Mouse (Mus musculus): ENCODE results near the gene Apol6. TPM values are rescaled to one million over a fixed set of nuclear protein-coding genes. Genes with fewer than 3 reads are reported as not detected.
A peak's percentile ranks its signal among the peaks of the same experiment; 100 is the strongest.

Gene Apol6
- polyA plus RNA-seq, 1 experiment from 2014 or later, result not detected

DNA sequence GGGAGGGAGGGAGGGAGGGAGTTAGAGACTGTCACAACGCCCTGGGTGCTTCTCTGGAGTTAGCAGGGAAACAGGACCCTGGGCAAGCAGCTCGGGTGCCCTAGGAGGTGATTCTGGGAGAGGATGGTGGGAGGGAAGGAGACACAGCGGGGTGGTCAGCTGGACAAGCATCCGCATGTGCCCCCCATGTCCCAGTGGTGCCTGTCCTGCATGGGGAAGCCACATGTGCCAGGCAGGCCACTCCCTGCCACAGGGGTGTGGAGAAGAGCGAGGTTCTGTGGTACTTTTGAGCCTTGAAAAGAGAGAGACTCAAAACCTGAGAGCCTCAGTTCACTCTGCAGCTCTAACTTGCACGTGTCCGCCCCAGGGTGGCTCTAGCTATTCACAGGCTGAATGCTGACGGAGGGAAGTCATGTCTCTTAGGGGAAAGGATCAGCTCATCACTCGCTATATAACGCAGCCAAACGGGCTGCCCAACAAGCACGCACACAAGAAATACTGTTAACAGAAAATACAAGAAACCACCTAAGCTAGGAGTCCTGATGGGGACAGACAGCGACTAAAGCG is 34.8 kb downstream of the Apol6 start:
- H3K4me3 ChIP-seq, result no peak overlapping the region
- H3K27me3 ChIP-seq (ENCODE audit: insufficient read depth, poor library complexity, severe bottlenecking), result no peaks in the 10 kb centered on the region
- H3K9me3 ChIP-seq, result no peaks in the 10 kb centered on the region
- peaks cover 15% of the 10 kb centered on the region; the same call in 1 of the 2 replicates for H3K4me1 ChIP-seq (replicated peaks)
- no peak for DNase-seq (ENCODE audit: low spot score)
- 0 out of 2 replicates have a peak overlapping the region, but pooled peaks have one; percentile 13 for H3K27ac ChIP-seq
- WGBS, result 64% methylated on average over 14 of the region's 14 CpGs
- H3K36me3 ChIP-seq, result peaks cover 83% of the 10 kb centered on the region

- peaks cover 15% of the 10 kb centered on the region; the same call in 1 of the 2 replicates for H3K4me1 ChIP-seq (replicated peaks)
- H3K9me3 ChIP-seq, result no peaks in the 10 kb centered on the region
- no peak overlapping the region for H3K4me3 ChIP-seq
- no peak for DNase-seq (ENCODE audit: low spot score)
- no peaks in the 10 kb centered on the region for H3K27me3 ChIP-seq (ENCODE audit: insufficient read depth, poor library complexity, severe bottlenecking)
- H3K27ac ChIP-seq, result no peak overlapping the region
- peaks cover 89% of the 10 kb centered on the region for H3K36me3 ChIP-seq
- 74% methylated on average over 11 of the region's 11 CpGs for WGBS
These were observed 35.4 kb downstream of the Apol6 start for GRCm38 (mm10) chr15:77079890-77080361.

DNA sequence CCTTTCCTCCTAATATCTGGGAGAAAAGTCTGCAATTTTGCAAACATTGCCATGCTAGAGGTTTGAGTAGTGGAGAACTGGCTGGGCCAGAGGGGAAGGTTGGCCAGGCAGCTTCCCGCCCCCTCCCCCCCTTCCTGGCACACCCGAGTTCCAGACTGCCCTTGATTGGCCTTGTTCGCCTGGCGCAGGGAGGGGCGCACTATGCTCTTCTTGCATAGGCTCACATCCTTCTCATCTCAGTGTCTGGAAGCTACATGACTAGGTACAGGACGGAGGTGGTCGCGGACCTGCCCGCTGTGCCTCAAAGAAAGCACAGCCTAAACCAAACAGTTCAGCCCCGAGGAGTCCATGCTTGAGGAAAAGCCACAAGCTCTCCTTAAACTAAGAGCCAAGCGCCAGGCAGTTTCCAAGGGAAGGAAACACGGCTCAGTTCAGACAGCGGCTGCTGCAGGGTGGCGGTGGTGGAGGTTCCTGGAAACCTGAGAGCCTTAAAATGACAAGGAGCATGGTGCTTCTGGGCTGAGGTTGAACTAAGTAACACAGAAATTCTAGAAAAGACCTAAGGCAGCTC is 36.2 kb downstream of the Apol6 start:
- no peak for DNase-seq (ENCODE audit: low spot score)
- Histone ChIP-seq H3K9me3 (no peaks in the 10 kb centered on the region), H3K4me1 (replicated peaks) (peaks cover 15% of the 10 kb centered on the region; the same call in 1 of the 2 replicates), H3K27me3 (ENCODE audit: insufficient read depth, poor library complexity, severe bottlenecking) (no peaks in the 10 kb centered on the region), H3K27ac (peak overlapping the region; percentile 59; the same call in 1 of the 2 replicates), H3K4me3 (no peak overlapping the region), H3K36me3 (peaks cover 93% of the 10 kb centered on the region)
- WGBS, result 81% methylated on average over 14 of the region's 14 CpGs

DNA sequence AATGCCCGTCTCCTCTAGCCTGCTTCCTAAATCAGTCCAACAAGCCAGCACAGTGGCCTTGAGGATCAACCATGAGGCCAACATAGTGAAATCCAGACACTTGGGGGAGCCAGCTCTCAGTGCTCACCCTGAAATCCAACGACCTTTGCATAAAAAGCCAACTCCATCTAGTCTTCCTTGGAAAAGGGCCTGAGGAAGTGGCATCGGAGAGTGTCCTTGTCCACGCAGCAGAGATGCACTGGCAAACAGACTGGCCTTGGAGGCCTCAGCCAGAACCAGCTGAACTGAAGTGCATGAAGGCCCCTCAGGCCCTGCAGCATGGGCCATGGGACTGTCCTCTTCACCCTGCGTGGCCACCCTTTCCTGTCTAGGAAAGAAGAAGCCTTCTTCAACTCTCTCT is 36.9 kb downstream of the Apol6 start:
- H3K36me3 ChIP-seq, result peaks cover 90% of the 10 kb centered on the region
- no peak overlapping the region for H3K27ac ChIP-seq
- H3K4me3 ChIP-seq, result no peak overlapping the region

GRCm38 (mm10) chr15:77085818-77086217 is 41.3 kb downstream of the Apol6 start:
- 95% methylated on average over 7 of the region's 7 CpGs for WGBS
- peaks cover 75% of the 10 kb centered on the region for H3K36me3 ChIP-seq
- H3K27me3 ChIP-seq (ENCODE audit: insufficient read depth, poor library complexity, severe bottlenecking), result no peaks in the 10 kb centered on the region
- no peak overlapping the region for H3K4me3 ChIP-seq
- no peak overlapping the region for H3K27ac ChIP-seq
- peaks cover 2% of the 10 kb centered on the region; the same call in 1 of the 2 replicates for H3K4me1 ChIP-seq (replicated peaks)
- no peaks in the 10 kb centered on the region for H3K9me3 ChIP-seq
- no peak for DNase-seq (ENCODE audit: low spot score)

More for the DNA sequence above, 36.9 kb downstream of the Apol6 start:
- Histone ChIP-seq H3K27me3 (ENCODE audit: insufficient read depth, poor library complexity, severe bottlenecking) (no peaks in the 10 kb centered on the region), H3K4me1 (replicated peaks) (peaks cover 15% of the 10 kb centered on the region; the same call in 1 of the 2 replicates), H3K9me3 (no peaks in the 10 kb centered on the region)
- no peak for DNase-seq (ENCODE audit: low spot score)
- WGBS, result 90% methylated on average over 5 of the region's 5 CpGs

GRCm38 (mm10) chr15:77086488-77086887 is 42.0 kb downstream of the Apol6 start:
- Histone ChIP-seq H3K4me1 (replicated peaks) (no peaks in the 10 kb centered on the region), H3K36me3 (peaks cover 73% of the 10 kb centered on the region), H3K9me3 (no peaks in the 10 kb centered on the region), H3K27ac (no peak overlapping the region), H3K4me3 (no peak overlapping the region), H3K27me3 (ENCODE audit: insufficient read depth, poor library complexity, severe bottlenecking) (no peaks in the 10 kb centered on the region)
- no peak for DNase-seq (ENCODE audit: low spot score)
- WGBS, result 93% methylated on average over 1 of the region's 1 CpGs

GRCm38 (mm10) chr15:77089249-77089648 is 44.7 kb downstream of the Apol6 start:
- H3K4me1 ChIP-seq (replicated peaks), result no peaks in the 10 kb centered on the region
- 83% methylated on average over 11 of the region's 11 CpGs for WGBS
- no peaks in the 10 kb centered on the region for H3K27me3 ChIP-seq (ENCODE audit: insufficient read depth, poor library complexity, severe bottlenecking)
- no peak overlapping the region for H3K4me3 ChIP-seq
- H3K36me3 ChIP-seq, result peaks cover 71% of the 10 kb centered on the region
- no peak for DNase-seq (ENCODE audit: low spot score)
- no peak overlapping the region for H3K27ac ChIP-seq
- no peaks in the 10 kb centered on the region for H3K9me3 ChIP-seq

DNA sequence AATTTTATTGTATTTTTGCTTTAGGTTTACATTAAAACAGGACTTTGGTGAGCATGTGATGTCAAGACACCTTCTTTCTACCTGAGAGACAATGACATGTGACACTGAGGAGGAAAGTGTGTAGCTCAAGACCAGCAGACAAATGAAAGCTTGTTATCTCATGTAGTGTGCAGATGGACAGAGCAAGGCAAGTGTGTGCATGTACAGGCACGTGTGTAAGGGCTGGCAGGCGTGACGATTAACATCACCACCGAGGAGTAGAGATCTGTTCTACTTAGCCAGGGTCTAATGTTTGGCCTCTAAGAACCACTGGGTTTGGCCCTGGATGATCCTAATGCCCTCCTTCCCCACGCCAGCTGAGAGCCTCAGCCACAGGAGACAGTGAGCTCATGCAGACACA is 46.0 kb downstream of the Apol6 start:
- WGBS, result 92% methylated on average over 5 of the region's 5 CpGs
- Histone ChIP-seq H3K36me3 (peaks cover 63% of the 10 kb centered on the region), H3K27ac (no peak overlapping the region), H3K4me3 (no peak overlapping the region), H3K9me3 (no peaks in the 10 kb centered on the region), H3K4me1 (replicated peaks) (no peaks in the 10 kb centered on the region), H3K27me3 (ENCODE audit: insufficient read depth, poor library complexity, severe bottlenecking) (no peaks in the 10 kb centered on the region)
- no peak for DNase-seq (ENCODE audit: low spot score)

DNA sequence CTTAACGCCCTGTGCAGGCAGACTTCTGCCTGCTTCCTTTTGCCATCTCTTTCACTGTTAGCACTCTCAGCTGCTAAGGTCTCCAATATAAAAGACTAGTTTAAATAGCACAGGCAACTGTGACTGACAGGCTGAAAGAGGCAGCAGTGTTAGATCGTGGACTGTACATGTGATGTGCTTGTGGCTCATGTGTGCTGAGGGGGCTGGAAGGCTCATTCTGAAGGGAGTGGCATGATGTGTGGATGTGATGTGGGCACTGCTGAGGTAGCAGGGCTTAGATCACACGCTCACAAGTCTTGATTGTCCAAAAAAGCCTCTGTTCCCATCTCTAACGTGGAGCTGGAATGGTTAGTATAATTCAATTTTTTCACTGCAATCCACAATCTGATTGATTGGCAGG is 46.9 kb downstream of the Apol6 start:
- Histone ChIP-seq H3K4me1 (replicated peaks) (no peaks in the 10 kb centered on the region), H3K4me3 (no peak overlapping the region), H3K27me3 (ENCODE audit: insufficient read depth, poor library complexity, severe bottlenecking) (no peaks in the 10 kb centered on the region), H3K9me3 (no peaks in the 10 kb centered on the region), H3K36me3 (peaks cover 64% of the 10 kb centered on the region), H3K27ac (no peak overlapping the region)
- WGBS, result 88% methylated on average over 4 of the region's 4 CpGs
- no peak for DNase-seq (ENCODE audit: low spot score)

DNA sequence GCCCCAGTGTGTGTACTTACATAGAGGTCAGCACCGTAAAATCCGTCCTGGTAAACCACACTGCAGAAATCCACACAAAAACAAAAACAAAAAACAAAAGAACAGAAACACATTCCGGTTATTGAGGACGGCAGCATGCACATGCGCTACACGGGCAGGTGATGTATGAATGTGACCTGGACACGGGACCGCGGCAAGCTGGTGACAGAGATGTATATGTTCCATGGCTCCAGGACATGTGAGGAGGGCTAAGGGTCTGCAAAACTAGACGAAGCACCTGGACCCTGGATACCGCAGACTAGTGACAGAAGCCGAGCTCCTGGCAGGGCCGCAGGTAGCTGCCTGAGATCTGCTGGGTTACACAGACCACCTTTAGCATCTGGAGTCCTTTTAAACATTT is 49.9 kb downstream of the Apol6 start:
- no peaks in the 10 kb centered on the region for H3K9me3 ChIP-seq
- DNase-seq (ENCODE audit: low spot score), result no peak
- H3K4me1 ChIP-seq (replicated peaks), result no peaks in the 10 kb centered on the region
- no peaks in the 10 kb centered on the region for H3K27me3 ChIP-seq (ENCODE audit: insufficient read depth, poor library complexity, severe bottlenecking)
- H3K27ac ChIP-seq, result no peak overlapping the region
- no peak overlapping the region for H3K4me3 ChIP-seq
- WGBS, result 96% methylated on average over 13 of the region's 13 CpGs
- peaks cover 66% of the 10 kb centered on the region for H3K36me3 ChIP-seq

- H3K27ac ChIP-seq, result no peak overlapping the region
- 94% methylated on average over 1 of the region's 1 CpGs for WGBS
- peaks cover 71% of the 10 kb centered on the region for H3K36me3 ChIP-seq
- no peak overlapping the region for H3K4me3 ChIP-seq
- no peaks in the 10 kb centered on the region for H3K4me1 ChIP-seq (replicated peaks)
- H3K27me3 ChIP-seq (ENCODE audit: insufficient read depth, poor library complexity, severe bottlenecking), result no peaks in the 10 kb centered on the region
- no peak for DNase-seq (ENCODE audit: low spot score)
- no peaks in the 10 kb centered on the region for H3K9me3 ChIP-seq
These were observed 50.7 kb downstream of the Apol6 start for GRCm38 (mm10) chr15:77095216-77095615.

DNA sequence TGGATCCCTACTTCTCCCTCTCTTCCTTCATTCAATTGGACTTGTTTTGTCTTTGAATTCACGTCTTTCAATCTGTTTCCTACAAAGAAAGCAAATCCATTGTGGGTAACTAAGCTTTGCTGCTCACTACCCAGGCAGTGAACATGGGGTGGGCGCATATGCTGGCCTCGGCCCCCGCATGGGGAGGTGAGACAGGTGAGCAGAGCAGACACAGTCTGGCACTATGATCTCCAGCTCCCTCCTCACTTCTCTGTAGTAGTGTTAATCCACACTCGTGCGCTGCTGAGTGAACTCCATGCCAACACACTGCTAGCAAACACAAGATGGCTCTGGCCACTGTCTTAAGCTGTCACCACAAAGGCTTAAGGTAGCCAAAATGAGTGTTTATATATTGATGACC is 52.8 kb downstream of the Apol6 start:
- no peak overlapping the region for H3K27ac ChIP-seq
- no peak for DNase-seq (ENCODE audit: low spot score)
- H3K27me3 ChIP-seq (ENCODE audit: insufficient read depth, poor library complexity, severe bottlenecking), result no peaks in the 10 kb centered on the region
- H3K4me1 ChIP-seq (replicated peaks), result no peaks in the 10 kb centered on the region
- no peak overlapping the region for H3K4me3 ChIP-seq
- 92% methylated on average over 6 of the region's 6 CpGs for WGBS
- H3K36me3 ChIP-seq, result peaks cover 74% of the 10 kb centered on the region
- no peaks in the 10 kb centered on the region for H3K9me3 ChIP-seq

- 69% methylated on average over 3 of the region's 3 CpGs for WGBS
- Histone ChIP-seq H3K9me3 (no peaks in the 10 kb centered on the region), H3K36me3 (peaks cover 60% of the 10 kb centered on the region), H3K27ac (no peak overlapping the region), H3K4me3 (no peak overlapping the region), H3K4me1 (replicated peaks) (peaks cover 10% of the 10 kb centered on the region), H3K27me3 (ENCODE audit: insufficient read depth, poor library complexity, severe bottlenecking) (no peaks in the 10 kb centered on the region)
- no peak for DNase-seq (ENCODE audit: low spot score)
These were observed 55.2 kb downstream of the Apol6 start for GRCm38 (mm10) chr15:77099756-77100155.
